Mouse (Mus musculus): ENCODE data around the gene 8030411F24Rik. TPM values are rescaled to one million over a fixed set of nuclear protein-coding genes. Genes with fewer than 3 reads are reported as not detected.

The 8030411F24Rik gene
- polyA plus RNA-seq, 1 experiment = not detected

Other genes with a start within 250 kb of the 8030411F24Rik start
- 26.0 and 41.5 TPM in 2 replicates for gene Nxt1, start 109.4 kb upstream of the 8030411F24Rik start, polyA plus RNA-seq (2012; rRNA removed)
- gene Gzf1, start 101.0 kb upstream of the 8030411F24Rik start, polyA plus RNA-seq (2012; rRNA removed) = 11.2 and 13.2 TPM in 2 replicates
- 3.5 and 4.0 TPM in 2 replicates for gene Napb, start 49.5 kb upstream of the 8030411F24Rik start, polyA plus RNA-seq (2012; rRNA removed)
- gene Cstl1, start 31.7 kb upstream of the 8030411F24Rik start, polyA plus RNA-seq (2012; rRNA removed) = not detected in 2 replicates
- gene Cst11, start 10.5 kb upstream of the 8030411F24Rik start, polyA plus RNA-seq (2012; rRNA removed) = not detected in 2 replicates
- gene Cst12, start 7.4 kb downstream of the 8030411F24Rik start, polyA plus RNA-seq (2012; rRNA removed) = not detected in 2 replicates
- not detected in 2 replicates for gene Cst8, start 16.8 kb downstream of the 8030411F24Rik start, polyA plus RNA-seq (2012; rRNA removed)
- not detected in 2 replicates for gene Cst13, start 38.1 kb downstream of the 8030411F24Rik start, polyA plus RNA-seq (2012; rRNA removed)
- not detected in 2 replicates for gene Cst9, start 53.1 kb downstream of the 8030411F24Rik start, polyA plus RNA-seq (2012; rRNA removed)
- gene 9230104L09Rik, start 83.0 kb downstream of the 8030411F24Rik start, polyA plus RNA-seq (2012; rRNA removed) = not detected in 2 replicates
- gene Cst3, start 93.7 kb downstream of the 8030411F24Rik start, polyA plus RNA-seq (2012; rRNA removed) = 1,153 and 1,196 TPM in 2 replicates
- not detected in 2 replicates for gene Gm1330, start 221.2 kb downstream of the 8030411F24Rik start, polyA plus RNA-seq (2012; rRNA removed)
- not detected in 2 replicates for gene Gm10750, start 235.2 kb downstream of the 8030411F24Rik start, polyA plus RNA-seq (2012; rRNA removed)

Measured in urinary bladder, adult 2 months (tissue).